Mouse (Mus musculus): ENCODE measurements around the gene Lnx2. TPM values are rescaled to one million over a fixed set of nuclear protein-coding genes. Genes with fewer than 3 reads are reported as not detected.

Gene Lnx2
- polyA plus RNA-seq, 1 experiment: 8.6 TPM

DNA sequence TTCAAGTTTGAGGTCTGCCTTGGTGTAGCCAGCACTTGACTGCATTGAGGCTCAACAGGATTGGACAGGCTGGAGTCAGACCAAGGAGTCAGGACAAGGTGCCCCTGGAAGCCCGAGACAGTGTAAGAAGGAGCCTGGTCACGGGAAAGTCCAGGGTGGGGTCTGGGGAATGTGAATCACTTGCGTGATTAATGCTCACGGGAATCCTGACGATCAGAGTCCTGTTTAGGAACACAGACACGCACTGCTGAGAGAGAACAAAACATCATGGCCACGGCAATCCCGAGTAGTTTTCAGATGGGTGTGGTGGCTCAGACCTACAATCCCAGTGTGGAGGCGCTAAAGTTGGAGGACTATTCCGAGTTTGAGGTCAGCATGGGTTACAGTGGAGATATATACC lies 65.1 kb downstream of the Lnx2 start:
- no peak overlapping the region for H3K4me3 ChIP-seq (ENCODE audit: insufficient read depth, low read length)
- no peaks in the 10 kb centered on the region for H3K4me1 ChIP-seq (ENCODE audit: control insufficient read depth, insufficient read depth, low read length)
- TF ChIP-seq CTCF (IDR thresholded peaks at IDR 0.05; ENCODE audit: borderline replicate concordance, insufficient read depth, low read length): no peak
- TF ChIP-seq POLR2A (IDR thresholded peaks at IDR 0.05; ENCODE audit: low read depth, low read length): no peak
- no peak overlapping the region for H3K27ac ChIP-seq (ENCODE audit: insufficient read depth, low read length)

DNA sequence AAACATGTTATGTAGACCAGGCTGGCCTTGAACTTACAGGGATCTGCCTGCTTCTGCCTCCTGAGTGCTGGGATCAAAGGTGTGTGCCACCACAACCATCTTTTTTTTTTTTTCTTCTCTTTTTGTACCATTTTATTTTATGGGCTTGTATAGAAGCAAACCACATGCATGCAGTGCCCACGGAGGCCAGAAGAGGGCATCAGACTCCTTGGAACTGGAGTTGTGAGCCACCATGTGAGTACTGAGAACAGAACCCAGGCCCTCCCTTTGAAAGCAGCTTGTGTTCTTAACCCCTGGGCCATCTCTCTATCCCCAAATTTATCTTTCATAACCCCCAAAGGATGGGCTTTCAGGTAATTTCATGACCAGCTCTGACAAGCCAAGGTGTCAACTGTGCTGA lies 73.1 kb downstream of the Lnx2 start:
- Histone ChIP-seq H3K4me3 (ENCODE audit: insufficient read depth, low read length) (no peak overlapping the region), H3K27ac (ENCODE audit: insufficient read depth, low read length) (no peak overlapping the region), H3K4me1 (ENCODE audit: control insufficient read depth, insufficient read depth, low read length) (no peaks in the 10 kb centered on the region)
- TF ChIP-seq CTCF (IDR thresholded peaks at IDR 0.05; ENCODE audit: borderline replicate concordance, insufficient read depth, low read length) (no peak), POLR2A (IDR thresholded peaks at IDR 0.05; ENCODE audit: low read depth, low read length) (no peak)

DNA sequence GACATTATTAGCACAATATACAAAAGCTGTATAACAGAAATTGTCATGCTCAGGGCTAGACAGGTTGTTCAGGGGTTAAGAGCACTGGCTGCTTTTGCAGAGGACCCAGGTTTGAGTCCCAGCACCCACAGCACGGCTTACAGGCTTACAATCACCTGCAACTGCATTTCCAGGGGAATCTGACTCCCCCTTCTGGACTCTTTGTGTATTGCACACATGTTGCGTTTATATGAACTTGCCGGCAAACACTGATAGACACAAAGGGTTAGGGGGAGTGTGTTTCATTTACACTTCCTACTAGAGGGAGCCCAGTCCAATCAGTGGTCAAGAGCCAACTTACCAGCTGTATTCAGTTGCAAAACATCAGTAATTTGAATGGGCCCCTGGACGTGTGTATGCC lies 75.1 kb downstream of the Lnx2 start:
- Histone ChIP-seq H3K4me3 (ENCODE audit: insufficient read depth, low read length) (no peak overlapping the region), H3K4me1 (ENCODE audit: control insufficient read depth, insufficient read depth, low read length) (no peaks in the 10 kb centered on the region), H3K27ac (ENCODE audit: insufficient read depth, low read length) (no peak overlapping the region)
- TF ChIP-seq POLR2A (IDR thresholded peaks at IDR 0.05; ENCODE audit: low read depth, low read length) (no peak), CTCF (IDR thresholded peaks at IDR 0.05; ENCODE audit: borderline replicate concordance, insufficient read depth, low read length) (no peak)

DNA sequence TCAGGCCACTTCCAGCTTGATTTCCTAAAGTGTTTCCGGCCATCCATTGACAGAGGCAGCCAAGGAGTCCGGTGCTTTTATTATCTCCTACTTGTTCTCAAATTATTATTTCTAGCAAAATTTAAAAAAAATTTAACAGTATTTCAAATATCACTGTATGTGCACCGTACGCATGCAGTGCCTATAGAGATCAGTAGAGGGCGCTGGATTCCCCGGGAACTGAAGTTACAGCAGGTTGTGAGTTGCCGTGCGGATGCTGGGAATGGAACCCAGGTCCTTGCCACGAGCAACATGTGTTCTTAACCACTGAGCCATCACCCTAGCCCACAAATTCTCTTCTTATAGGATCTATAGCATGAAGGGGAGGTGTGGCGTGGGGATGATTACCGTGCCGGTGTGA lies 77.6 kb downstream of the Lnx2 start:
- Histone ChIP-seq H3K4me1 (ENCODE audit: control insufficient read depth, insufficient read depth, low read length) (no peaks in the 10 kb centered on the region), H3K4me3 (ENCODE audit: insufficient read depth, low read length) (no peak overlapping the region), H3K27ac (ENCODE audit: insufficient read depth, low read length) (no peak overlapping the region)
- no peak for TF ChIP-seq POLR2A (IDR thresholded peaks at IDR 0.05; ENCODE audit: low read depth, low read length)
- TF ChIP-seq CTCF (IDR thresholded peaks at IDR 0.05; ENCODE audit: borderline replicate concordance, insufficient read depth, low read length): no peak

DNA sequence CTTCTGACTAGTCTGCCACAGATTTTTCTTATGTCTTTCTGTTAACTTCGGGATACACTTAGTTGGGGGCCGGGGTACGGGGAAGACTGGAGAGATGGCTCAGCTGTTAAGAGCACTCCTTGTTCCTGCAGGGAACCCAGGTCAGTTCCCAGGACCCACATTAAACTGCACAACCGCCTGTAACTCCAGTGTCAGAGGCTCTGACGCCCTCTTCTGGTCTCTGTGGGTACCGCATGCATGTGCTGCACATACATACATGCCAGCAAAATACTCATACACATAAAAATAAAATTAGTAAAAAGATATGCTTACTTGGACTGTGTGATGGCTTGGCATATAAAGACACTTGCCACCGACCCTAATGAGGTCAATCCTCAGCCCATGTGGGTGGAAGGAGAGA lies 79.6 kb downstream of the Lnx2 start:
- no peak for TF ChIP-seq POLR2A (IDR thresholded peaks at IDR 0.05; ENCODE audit: low read depth, low read length)
- TF ChIP-seq CTCF (IDR thresholded peaks at IDR 0.05; ENCODE audit: borderline replicate concordance, insufficient read depth, low read length): no peak

DNA sequence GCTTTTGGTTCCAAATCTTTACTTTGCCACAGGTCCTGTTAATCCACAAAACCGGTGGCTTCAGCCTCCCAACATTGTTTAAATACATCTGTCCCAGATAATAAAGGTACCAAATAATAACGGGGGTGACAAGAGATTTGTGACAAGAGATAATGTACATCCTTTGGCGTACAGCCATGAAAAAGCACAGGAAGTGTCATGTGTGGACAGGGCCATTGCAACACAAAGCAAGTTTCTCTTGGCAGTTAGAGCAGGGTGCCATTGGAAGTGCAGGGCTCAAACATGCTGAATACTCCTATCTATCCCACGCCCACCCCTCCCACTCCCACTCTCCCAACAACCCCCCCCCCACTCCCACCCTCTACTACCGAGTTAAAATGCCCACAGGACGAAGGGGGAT lies 81.4 kb downstream of the Lnx2 start:
- no peak overlapping the region for H3K27ac ChIP-seq (ENCODE audit: insufficient read depth, low read length)
- no peak overlapping the region for H3K4me3 ChIP-seq (ENCODE audit: insufficient read depth, low read length)
- no peak for TF ChIP-seq CTCF (IDR thresholded peaks at IDR 0.05; ENCODE audit: borderline replicate concordance, insufficient read depth, low read length)
- no peak for TF ChIP-seq POLR2A (IDR thresholded peaks at IDR 0.05; ENCODE audit: low read depth, low read length)
- peaks cover 3% of the 10 kb centered on the region for H3K4me1 ChIP-seq (ENCODE audit: control insufficient read depth, insufficient read depth, low read length)

More for the DNA sequence above, 79.6 kb downstream of the Lnx2 start:
- Histone ChIP-seq H3K4me3 (ENCODE audit: insufficient read depth, low read length) (no peak overlapping the region), H3K27ac (ENCODE audit: insufficient read depth, low read length) (no peak overlapping the region), H3K4me1 (ENCODE audit: control insufficient read depth, insufficient read depth, low read length) (peaks cover 3% of the 10 kb centered on the region)

DNA sequence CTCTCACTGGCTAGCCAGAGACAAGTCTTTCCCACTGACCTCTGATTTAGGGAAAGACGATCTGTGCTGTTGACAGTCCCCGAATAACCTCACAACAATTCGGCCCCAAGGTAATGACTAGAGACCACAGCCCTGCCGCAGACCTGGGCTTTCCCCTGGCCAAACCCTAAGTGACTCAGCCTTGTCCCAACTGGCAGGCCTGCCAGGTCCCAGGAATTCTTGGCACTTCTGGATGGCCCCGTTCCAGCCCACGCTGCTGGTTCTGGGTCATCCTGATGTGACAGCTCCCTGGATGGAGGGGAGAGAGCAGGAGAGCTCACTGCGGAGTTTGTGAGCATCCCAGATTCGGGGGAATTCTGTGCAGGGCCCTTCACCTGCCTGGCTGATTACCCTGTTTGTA lies 82.9 kb downstream of the Lnx2 start:
- no peak overlapping the region for H3K4me3 ChIP-seq (ENCODE audit: insufficient read depth, low read length)
- peaks cover 3% of the 10 kb centered on the region for H3K4me1 ChIP-seq (ENCODE audit: control insufficient read depth, insufficient read depth, low read length)
- TF ChIP-seq CTCF (IDR thresholded peaks at IDR 0.05; ENCODE audit: borderline replicate concordance, insufficient read depth, low read length) (no peak), POLR2A (IDR thresholded peaks at IDR 0.05; ENCODE audit: low read depth, low read length) (no peak)
- H3K27ac ChIP-seq (ENCODE audit: insufficient read depth, low read length): no peak overlapping the region

DNA sequence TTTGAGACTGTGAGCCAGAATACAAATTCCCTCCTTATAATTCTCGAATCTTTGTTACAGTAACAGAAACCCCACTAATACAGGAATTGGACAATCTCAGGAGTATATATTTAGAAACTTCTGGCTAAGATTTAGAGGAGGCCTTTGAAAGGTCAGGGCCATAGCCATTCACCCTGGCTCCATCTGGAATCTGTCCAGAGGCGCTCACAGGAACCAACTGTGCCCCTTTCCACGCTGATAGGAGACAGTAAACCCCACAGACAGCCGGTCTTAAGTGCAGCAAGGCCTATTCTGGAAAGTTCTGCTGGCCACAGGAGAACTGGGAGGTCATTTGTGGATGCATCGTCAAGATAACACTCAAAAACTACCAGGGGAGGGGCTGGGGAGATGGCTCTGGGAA lies 87.3 kb downstream of the Lnx2 start:
- H3K4me3 ChIP-seq (ENCODE audit: insufficient read depth, low read length): no peak overlapping the region
- H3K27ac ChIP-seq (ENCODE audit: insufficient read depth, low read length): no peak overlapping the region
- H3K4me1 ChIP-seq (ENCODE audit: control insufficient read depth, insufficient read depth, low read length): peaks cover 3% of the 10 kb centered on the region
- TF ChIP-seq CTCF (IDR thresholded peaks at IDR 0.05; ENCODE audit: borderline replicate concordance, insufficient read depth, low read length): no peak
- TF ChIP-seq POLR2A (IDR thresholded peaks at IDR 0.05; ENCODE audit: low read depth, low read length): no peak

DNA sequence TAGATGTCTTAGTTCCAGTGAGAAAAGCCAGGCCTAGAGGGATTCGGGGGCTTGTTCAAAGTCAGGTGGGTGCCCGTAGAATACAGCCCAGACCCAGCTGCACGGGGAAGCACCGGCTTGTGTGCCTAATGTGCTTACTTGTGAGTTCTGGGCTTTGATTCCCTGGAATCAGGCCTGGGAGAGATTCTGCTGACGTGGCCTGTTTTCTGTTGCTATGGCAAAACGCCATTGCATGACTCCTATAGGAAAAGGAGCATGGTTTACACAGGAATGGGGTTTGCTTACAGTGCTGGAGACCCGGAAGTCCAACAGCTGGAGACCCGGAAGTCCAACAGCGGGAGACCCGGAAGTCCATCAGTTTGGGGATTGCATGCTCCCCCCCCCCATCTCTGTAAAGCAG lies 88.8 kb downstream of the Lnx2 start:
- TF ChIP-seq POLR2A (IDR thresholded peaks at IDR 0.05; ENCODE audit: low read depth, low read length) (no peak), CTCF (IDR thresholded peaks at IDR 0.05; ENCODE audit: borderline replicate concordance, insufficient read depth, low read length) (no peak)

DNA sequence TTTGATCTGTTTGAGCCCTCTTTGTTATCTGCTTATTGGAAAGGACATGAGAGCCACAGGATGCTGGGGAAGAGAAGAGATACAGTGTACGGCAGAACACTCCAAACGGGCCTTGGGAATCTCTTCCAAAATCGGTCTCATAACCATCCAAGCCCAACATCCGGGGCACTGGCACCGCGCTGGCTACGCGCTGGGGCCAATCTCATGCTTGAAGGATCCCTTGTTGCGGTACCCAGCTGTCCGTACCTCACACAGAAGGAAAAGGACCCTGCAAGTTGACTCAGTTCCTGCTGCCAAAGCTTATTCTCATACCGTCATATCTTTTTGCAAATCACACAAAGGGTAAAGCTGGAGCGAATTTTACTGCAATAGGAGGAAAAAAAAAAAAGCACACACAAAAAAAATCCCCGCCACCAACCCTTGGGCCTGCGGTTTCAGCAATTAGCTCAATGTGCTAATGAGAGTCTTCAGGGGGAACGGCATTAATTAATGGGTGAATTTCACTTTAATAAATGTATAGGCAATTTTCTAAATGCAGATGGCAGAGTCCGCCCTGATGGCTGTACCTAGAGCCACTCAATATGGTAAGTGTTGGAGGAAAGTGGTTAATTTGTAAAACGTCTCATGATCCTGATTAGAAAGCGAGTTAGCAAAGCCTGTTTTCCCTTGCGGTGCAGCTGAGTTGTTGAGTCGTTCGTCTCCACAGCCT lies 90.5 kb downstream of the Lnx2 start:
- H3K4me1 ChIP-seq (ENCODE audit: control insufficient read depth, insufficient read depth, low read length): no peaks in the 10 kb centered on the region
- H3K4me3 ChIP-seq (ENCODE audit: insufficient read depth, low read length): no peak overlapping the region
- TF ChIP-seq CTCF (IDR thresholded peaks at IDR 0.05; ENCODE audit: borderline replicate concordance, insufficient read depth, low read length) (no peak), POLR2A (IDR thresholded peaks at IDR 0.05; ENCODE audit: low read depth, low read length) (no peak)
- H3K27ac ChIP-seq (ENCODE audit: insufficient read depth, low read length): no peak overlapping the region

More for the DNA sequence above, 88.8 kb downstream of the Lnx2 start:
- no peaks in the 10 kb centered on the region for H3K4me1 ChIP-seq (ENCODE audit: control insufficient read depth, insufficient read depth, low read length)
- H3K4me3 ChIP-seq (ENCODE audit: insufficient read depth, low read length): no peak overlapping the region
- no peak overlapping the region for H3K27ac ChIP-seq (ENCODE audit: insufficient read depth, low read length)
